ENCODE assay signal across 8 mouse cellular contexts in the genomic region with DNA sequence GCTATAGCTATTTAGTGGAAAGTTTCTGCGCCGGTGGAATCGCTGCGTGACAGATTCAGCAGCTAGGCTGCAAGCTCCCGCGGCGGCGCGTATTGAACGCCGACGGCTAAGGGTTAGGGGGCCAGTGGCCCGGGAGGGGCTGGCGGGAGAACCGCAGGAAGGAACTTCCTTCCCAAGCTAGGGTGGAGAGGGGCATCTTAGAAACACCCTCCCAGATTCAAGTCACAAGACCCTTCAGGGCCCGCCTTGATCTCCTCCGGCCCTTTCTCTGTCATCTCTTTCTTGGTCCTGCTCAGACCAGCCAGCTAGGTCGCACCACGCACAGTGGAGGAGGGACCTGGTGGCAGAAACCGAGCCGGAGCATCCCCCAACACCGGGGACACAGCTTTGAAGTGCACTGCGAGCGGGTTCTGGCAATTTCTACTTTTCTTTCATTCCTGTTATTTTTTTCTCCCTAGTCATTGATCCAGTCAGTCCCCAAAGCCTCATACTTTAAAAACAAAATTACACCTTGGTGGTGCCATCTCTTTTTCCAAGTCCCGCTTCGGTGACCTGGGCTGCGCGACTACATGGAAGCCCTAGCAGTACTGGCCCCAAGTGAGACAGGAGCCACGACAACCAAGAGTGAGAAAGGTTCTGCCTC. TPM values are rescaled to one million over a fixed set of nuclear protein-coding genes. Genes with fewer than 3 reads are reported as not detected.
DNase-seq lines count a peak whose midpoint lies in the region; ATAC-seq lines count a peak whose summit lies in the region.

No protein-coding gene starts in this region.

- ATAC-seq in forebrain, embryonic 14.5 days = peak; percentile 32; the same call in 1 of the 2 replicates
- peak; percentile 16; the same call in 1 of the 2 replicates for ATAC-seq in intestine, embryonic 14.5 days (replicated peaks; ENCODE audit: low FRiP score, low TSS enrichment, low read depth)
- no peak for ATAC-seq in megakaryocyte-erythroid progenitor cell, adult 5-6 weeks (replicated peaks; ENCODE audit: low FRiP score, low TSS enrichment, poor library complexity, severe bottlenecking)

- under 1% methylated on average over 29 of the region's 29 CpGs for WGBS in forebrain, embryonic 14.5 days
- 2% methylated on average over 27 of the region's 29 CpGs for WGBS in intestine, embryonic 14.5 days

- peak overlapping the region; percentile 61 for H3K9ac ChIP-seq in forebrain, embryonic 14.5 days (ENCODE audit: low read length)
- H3K9ac ChIP-seq in intestine, embryonic 14.5 days (ENCODE audit: low read length) = peak overlapping the region; percentile 92

- H3K4me3 ChIP-seq in forebrain, embryonic 14.5 days (ENCODE audit: low read depth, low read length) = peak overlapping the region; percentile 70
- H3K4me3 ChIP-seq in intestine, embryonic 14.5 days (ENCODE audit: low read depth, low read length) = peak overlapping the region; percentile 75

- no peaks in the 10 kb centered on the region for H3K9me3 ChIP-seq in forebrain, embryonic 14.5 days (replicated peaks; ENCODE audit: control insufficient read depth, low read length)
- H3K9me3 ChIP-seq in intestine, embryonic 14.5 days (ENCODE audit: control insufficient read depth, low read length) = no peaks in the 10 kb centered on the region

- peak overlapping the region; percentile 88 for H3K4me2 ChIP-seq in forebrain, embryonic 14.5 days (ENCODE audit: low read length)
- H3K4me2 ChIP-seq in intestine, embryonic 14.5 days (ENCODE audit: low read length) = peak overlapping the region; percentile 71

- H3K27me3 ChIP-seq in forebrain, embryonic 14.5 days (replicated peaks; ENCODE audit: control insufficient read depth, insufficient read depth, low read length) = 0 out of 2 replicates have a peak, but pooled peaks cover 2% of the 10 kb centered on the region
- no peaks in the 10 kb centered on the region for H3K27me3 ChIP-seq in intestine, embryonic 14.5 days (replicated peaks; ENCODE audit: control insufficient read depth, insufficient read depth, low read length)

- peak overlapping the region; percentile 77 for H3K27ac ChIP-seq in forebrain, embryonic 14.5 days (ENCODE audit: low read depth, low read length)
- H3K27ac ChIP-seq in intestine, embryonic 14.5 days (ENCODE audit: low read depth) = peak overlapping the region; percentile 84

- no peaks in the 10 kb centered on the region for H3K36me3 ChIP-seq in forebrain, embryonic 14.5 days (ENCODE audit: control insufficient read depth, insufficient read depth, low read length)
- no peaks in the 10 kb centered on the region for H3K36me3 ChIP-seq in intestine, embryonic 14.5 days (ENCODE audit: control insufficient read depth, insufficient read depth, low read length)

- peaks cover 16% of the 10 kb centered on the region for H3K4me1 ChIP-seq in forebrain, embryonic 14.5 days (ENCODE audit: control insufficient read depth, insufficient read depth, low read length)
- H3K4me1 ChIP-seq in intestine, embryonic 14.5 days (replicated peaks; ENCODE audit: control insufficient read depth, insufficient read depth, low read length) = peaks cover 19% of the 10 kb centered on the region

- DNase-seq in gastrocnemius, postnatal 10 days = peak; percentile 13
- DNase-seq in gastrocnemius, adult 18-20 months (ENCODE audit: low spot score) = no peak
- DNase-seq in ZHBTc4 (ENCODE audit: low read depth, low spot score) (peak; percentile 50), MN1 (ENCODE audit: low spot score) (no peak)
- DNase-seq in forebrain, embryonic 14.5 days (ENCODE audit: low spot score) = peak; percentile 61
- DNase-seq in intestine, embryonic 14.5 days (ENCODE audit: low spot score) = peak; percentile 82
- DNase-seq in lung, postnatal 4 days = peak; percentile 35 to 41

RNA-seq across cellular contexts. Expression of a gene that starts 1.1 kb away (rescaled TPM):
- 1 to 10 TPM; 2.8 to 4.9 TPM for total RNA-seq in gastrocnemius, postnatal 10 days (2021)
- 1 to 10 TPM; 2.1 to 3.2 TPM for total RNA-seq in gastrocnemius, adult 18-20 months (2021)
- polyA plus RNA-seq in forebrain, embryonic 14.5 days (2014; fragmentation: Nextera tagmentation; extraction: Ambion mirVana) = 26.3 and 35.9 TPM in 2 replicates
- polyA plus RNA-seq in intestine, embryonic 14.5 days (2014; fragmentation: Nextera tagmentation; extraction: Ambion mirVana) = 35.9 and 44.0 TPM in 2 replicates
- total RNA-seq in megakaryocyte-erythroid progenitor cell, adult 5-6 weeks (2014; fragmentation: Nextera tagmentation) = not detected in 2 replicates
- total RNA-seq in megakaryocyte-erythroid progenitor cell, adult 5-6 weeks (2017) = not detected in 2 replicates

Comparison
In these comparisons a context has a peak if more than half of its experiments do, and no peak if none do; other contexts are left out.
1. DNase-seq: peak in gastrocnemius, postnatal 10 days (single experiment), ZHBTc4 (single experiment), forebrain, embryonic 14.5 days (single experiment), intestine, embryonic 14.5 days (single experiment) and lung, postnatal 4 days (2 of 2); none in gastrocnemius, adult 18-20 months (single experiment) and MN1 (single experiment).